Mouse (Mus musculus): Measurements from ENCODE around the gene Cd99l2. TPM values are rescaled to one million over a fixed set of nuclear protein-coding genes. Genes with fewer than 3 reads are reported as not detected.

Gene Cd99l2
- polyA plus RNA-seq, 1 experiment from 2014 or later, result 29.2 TPM

Small RNAs within 50 kb of the gene (microRNA-seq; reads per million reads assigned to microRNA genes)
- not detected for gene Gm23945

Other genes starting within 250 kb of the Cd99l2 start
- 8.9 and 9.6 TPM in 2 replicates for gene Mtmr1, start 128.1 kb downstream of the Cd99l2 start, polyA plus RNA-seq (2016; fragmentation: Nextera tagmentation; extraction: Ambion mirVana)
- gene Hmgb3, start 63.1 kb upstream of the Cd99l2 start, polyA plus RNA-seq (2016; fragmentation: Nextera tagmentation; extraction: Ambion mirVana), result 601 and 622 TPM in 2 replicates
- gene Gpr50, start 170.8 kb upstream of the Cd99l2 start, polyA plus RNA-seq (2016; fragmentation: Nextera tagmentation; extraction: Ambion mirVana), result 0.09 TPM in 2 replicates

All from limb, embryonic 12.5 days (tissue).